9 mouse cellular contexts compared by ENCODE assay signal in the genomic region with DNA sequence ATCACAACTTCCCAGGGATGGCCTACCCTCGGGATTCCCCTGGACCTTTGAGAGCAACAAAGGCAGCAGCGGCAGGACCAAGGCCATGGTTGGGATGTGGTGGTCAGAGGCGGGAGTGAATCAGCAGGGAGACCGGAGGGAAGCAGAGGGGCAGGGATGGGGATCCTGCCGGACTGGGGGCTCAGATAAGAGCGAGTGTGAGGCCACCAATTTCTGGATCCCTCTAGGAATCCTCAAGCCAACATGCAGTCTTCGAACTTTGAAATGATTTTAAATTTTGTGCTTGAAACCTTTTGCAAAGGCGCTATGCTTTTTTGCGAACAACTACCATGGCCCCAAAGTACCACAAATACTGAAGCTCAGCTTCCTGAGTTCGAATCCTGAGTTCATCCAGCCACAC. TPM values are rescaled to one million over a fixed set of nuclear protein-coding genes. Genes with fewer than 3 reads are reported as not detected.
DNase-seq lines count a peak whose midpoint lies in the region; ATAC-seq and TF ChIP-seq lines count a peak whose summit lies in the region.
"Had no signal": no experiment of that assay in that cellular context is flagged by ENCODE, and none has a peak within 500 bp of the region (broad histone marks: within the 10 kb centered on the region; RNA-seq: fewer than 3 reads in every experiment).

A gene (minus strand): TSS at position 101 of the 400 bp plus-strand sequence.

- no peak for TF ChIP-seq POLR2A in cerebellum, adult 2 months (IDR thresholded peaks at IDR 0.05; ENCODE audit: borderline replicate concordance, insufficient read depth, low read length)

- peaks cover 41% of the 10 kb centered on the region for H3K4me1 ChIP-seq in cerebellum, adult 2 months (ENCODE audit: control insufficient read depth, insufficient read depth, low read length)
- peaks cover 13% of the 10 kb centered on the region for H3K4me1 ChIP-seq in neural tube, embryonic 11.5 days (ENCODE audit: control insufficient read depth, insufficient read depth, low read length)
- H3K4me1 ChIP-seq in liver, embryonic 11.5 days (replicated peaks; ENCODE audit: control insufficient read depth, insufficient read depth, low read length), result peaks cover 20% of the 10 kb centered on the region
- 0 out of 2 replicates have a peak, but pooled peaks cover 2% of the 10 kb centered on the region for H3K4me1 ChIP-seq in stomach, postnatal 0 days (replicated peaks; ENCODE audit: control insufficient read depth, insufficient read depth)

- DNase-seq in cerebellum, adult 2 months, result peak in 1 of 2 experiments; percentile 22
- DNase-seq in neural tube, embryonic 11.5 days (ENCODE audit: low spot score), result no peak
- no peak for DNase-seq in neural tube, embryonic 10.5 days (ENCODE audit: extremely low spot score, low spot score)
- no peak for DNase-seq in liver, embryonic 11.5 days (ENCODE audit: low spot score)
- DNase-seq in stomach, postnatal 0 days (ENCODE audit: low spot score), result no peak
- no peak for DNase-seq in ovary, postnatal 10 days (ENCODE audit: low spot score)
- no peak for DNase-seq in kidney, adult 9 months
- DNase-seq: thymus, postnatal 36 days had no signal

- TF ChIP-seq CTCF in cerebellum, adult 2 months (IDR thresholded peaks at IDR 0.05; ENCODE audit: borderline replicate concordance, insufficient read depth, low read depth, low read length), result no peak
- TF ChIP-seq CTCF in stomach, postnatal 0 days (IDR thresholded peaks at IDR 0.05; ENCODE audit: low read depth), result no peak

- peak within 1 kb of the TSS; percentile 17; the same call in 1 of the 2 replicates for H3K27ac ChIP-seq in cerebellum, adult 2 months (ENCODE audit: insufficient read depth, low read length)
- no peak within 1 kb of the TSS for H3K27ac ChIP-seq in neural tube, embryonic 11.5 days (ENCODE audit: low read depth, low read length)
- H3K27ac ChIP-seq in liver, embryonic 11.5 days (ENCODE audit: low read depth, low read length), result peak within 1 kb of the TSS; percentile 2; the same call in 1 of the 2 replicates
- peak within 1 kb of the TSS; percentile 87 for H3K27ac ChIP-seq in stomach, postnatal 0 days (replicated peaks)

- no peak for TF ChIP-seq EP300 in stomach, postnatal 0 days (optimal IDR thresholded peaks at IDR 0.05)

- no peak for ATAC-seq in cerebellum, adult (ENCODE audit: insufficient number of reproducible peaks, low FRiP score, low TSS enrichment)
- ATAC-seq in neural tube, embryonic 11.5 days (ENCODE audit: insufficient read depth, low FRiP score, low TSS enrichment), result no peak
- ATAC-seq in liver, embryonic 11.5 days (replicated peaks; ENCODE audit: low FRiP score), result no peak
- no peak for ATAC-seq in stomach, postnatal 0 days (ENCODE audit: low FRiP score, low TSS enrichment)

- WGBS in cerebellum, adult 2 months, result 76% methylated on average over 10 of the region's 10 CpGs
- WGBS in neural tube, embryonic 11.5 days, result 47% methylated on average over 10 of the region's 10 CpGs
- 38% methylated on average over 10 of the region's 10 CpGs for WGBS in liver, embryonic 11.5 days
- WGBS in stomach, postnatal 0 days, result 69% methylated on average over 10 of the region's 10 CpGs

- no peaks in the 10 kb centered on the region for H3K9me3 ChIP-seq in neural tube, embryonic 11.5 days (ENCODE audit: control insufficient read depth, low read length)
- no peaks in the 10 kb centered on the region for H3K9me3 ChIP-seq in liver, embryonic 11.5 days (ENCODE audit: control insufficient read depth, low read length)
- no peaks in the 10 kb centered on the region for H3K9me3 ChIP-seq in stomach, postnatal 0 days (ENCODE audit: control insufficient read depth, low read length)

- peaks cover 2% of the 10 kb centered on the region; the same call in 1 of the 2 replicates for H3K36me3 ChIP-seq in neural tube, embryonic 11.5 days (ENCODE audit: control insufficient read depth, insufficient read depth, low read length)
- H3K36me3 ChIP-seq in liver, embryonic 11.5 days (ENCODE audit: control insufficient read depth, insufficient read depth, low read length), result peaks cover 6% of the 10 kb centered on the region; the same call in 1 of the 2 replicates
- H3K36me3 ChIP-seq in stomach, postnatal 0 days (ENCODE audit: control insufficient read depth, insufficient read depth, low read length), result peaks cover 3% of the 10 kb centered on the region; the same call in 1 of the 2 replicates

- no peaks in the 10 kb centered on the region for H3K27me3 ChIP-seq in cerebellum, adult 2 months (ENCODE audit: control insufficient read depth, insufficient read depth, low read length)
- H3K27me3 ChIP-seq in neural tube, embryonic 11.5 days (ENCODE audit: control insufficient read depth, insufficient read depth, low read length), result peaks cover 20% of the 10 kb centered on the region
- peaks cover 46% of the 10 kb centered on the region for H3K27me3 ChIP-seq in liver, embryonic 11.5 days (replicated peaks; ENCODE audit: control insufficient read depth, insufficient read depth, low read length)
- H3K27me3 ChIP-seq in stomach, postnatal 0 days (ENCODE audit: control insufficient read depth, insufficient read depth, low read length), result no peaks in the 10 kb centered on the region

- H3K4me3 ChIP-seq in cerebellum, adult 2 months (replicated peaks; ENCODE audit: insufficient read depth, low read depth, low read length), result peak within 1 kb of the TSS; percentile 45
- peak within 1 kb of the TSS; percentile 22 for H3K4me3 ChIP-seq in neural tube, embryonic 11.5 days (ENCODE audit: low read depth, low read length)
- H3K4me3 ChIP-seq in liver, embryonic 11.5 days (ENCODE audit: low read depth, low read length), result peak within 1 kb of the TSS; percentile 45
- peak within 1 kb of the TSS; percentile 41 for H3K4me3 ChIP-seq in stomach, postnatal 0 days (ENCODE audit: low read depth, low read length)

- peak within 1 kb of the TSS; percentile 49 for H3K9ac ChIP-seq in neural tube, embryonic 11.5 days (ENCODE audit: low read length)
- H3K9ac ChIP-seq in liver, embryonic 11.5 days (ENCODE audit: low read depth, low read length), result peak within 1 kb of the TSS; percentile 45
- peak within 1 kb of the TSS; percentile 38 for H3K9ac ChIP-seq in stomach, postnatal 0 days (ENCODE audit: low read length)

- peak within 1 kb of the TSS; percentile 57 for H3K4me2 ChIP-seq in neural tube, embryonic 11.5 days (ENCODE audit: low read depth)
- H3K4me2 ChIP-seq in liver, embryonic 11.5 days, result peak within 1 kb of the TSS; percentile 79
- H3K4me2 ChIP-seq in stomach, postnatal 0 days (replicated peaks; ENCODE audit: low read depth), result peak within 1 kb of the TSS; percentile 63

RNA-seq across cellular contexts. Expression of the gene that starts here (rescaled TPM):
- polyA plus RNA-seq in cerebellum, adult 2 months (2012; rRNA removed), result 0.25 and 0.43 TPM in 2 replicates
- 1.5 and 2.0 TPM in 2 replicates for polyA plus RNA-seq in neural tube, embryonic 11.5 days (2014; fragmentation: Nextera tagmentation; extraction: Ambion mirVana)
- 8.4 and 11.2 TPM in 2 replicates for polyA plus RNA-seq in liver, embryonic 11.5 days (2014; fragmentation: Nextera tagmentation; extraction: Ambion mirVana)
- 0.49 and 0.96 TPM in 2 replicates for polyA plus RNA-seq in stomach, postnatal 0 days (2015; fragmentation: Nextera tagmentation; extraction: Ambion mirVana)
